Mouse (Mus musculus) liver, adult 2 months (tissue): ENCODE measurements around the gene Mtch1.

Experiments
- CTCF ChIP-seq: fragments of 200-500 bp; IDR thresholded peaks from 2 replicates; pipeline ENCODE4 v1.5.1; 2011; ENCODE audit warnings: low read depth, low read length, control low read depth
- POLR2A ChIP-seq: fragments of 200-500 bp; IDR thresholded peaks from 2 replicates; pipeline ENCODE4 v1.6.1; 2011; ENCODE audit warnings: low read length, control low read depth; ENCODE audit not compliant: insufficient read depth; ENCODE audit errors: extremely low read depth

DNA sequence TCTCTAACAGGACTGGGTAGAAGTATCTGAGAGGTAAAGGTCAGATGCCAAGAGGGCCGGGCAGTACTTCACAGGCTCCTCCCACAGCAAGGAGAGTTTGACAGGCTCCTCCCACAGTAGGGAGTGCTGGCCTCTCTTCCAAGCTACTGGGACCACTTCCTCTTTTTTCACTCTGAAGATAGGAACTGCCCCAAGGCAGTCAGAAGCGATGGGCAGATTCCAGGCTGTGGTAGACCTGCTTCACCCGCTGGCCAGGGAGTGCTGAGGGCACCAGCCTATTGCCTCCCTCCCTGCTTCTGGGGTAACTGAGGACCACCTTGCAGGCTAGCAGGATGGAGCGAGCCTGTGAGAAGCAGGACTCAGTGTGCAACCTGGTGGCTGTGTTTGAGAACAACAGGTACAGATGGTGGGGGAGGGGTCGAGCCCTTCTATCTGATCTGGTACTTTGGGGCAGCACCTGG, 13.1 kb upstream of the Mtch1 start, which contains the start of gene Fgd2:
- no peak for TF ChIP-seq POLR2A
- TF ChIP-seq CTCF, result no peak
